In the genomic region with DNA sequence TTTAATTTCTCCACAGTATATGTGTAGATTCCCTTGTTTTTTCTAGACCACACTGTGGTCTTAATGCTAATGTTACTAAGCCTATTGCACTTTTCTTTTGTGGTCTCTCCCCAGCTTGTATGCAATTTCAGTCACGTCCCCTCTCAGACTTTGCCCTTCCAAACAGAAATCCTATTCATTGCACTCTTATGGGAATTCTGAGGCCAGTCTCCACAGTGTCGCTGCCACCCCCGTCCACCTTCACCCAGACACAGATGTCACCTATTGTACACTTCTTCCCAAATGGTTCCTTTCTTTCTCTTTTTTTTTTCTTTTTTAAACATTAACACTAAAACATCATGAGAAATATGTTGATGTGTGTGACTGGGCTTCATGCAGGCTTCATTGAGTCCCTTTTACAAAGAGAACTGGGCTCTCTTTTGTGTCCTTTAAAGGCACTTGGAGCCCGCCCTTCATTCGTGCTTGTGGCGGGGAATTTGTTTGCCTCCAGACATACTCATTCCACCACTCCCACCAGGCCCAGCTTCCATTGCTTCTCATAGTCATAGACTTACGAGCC, we compare ENCODE assay signal across 17 mouse cellular contexts. TPM values are rescaled to one million over a fixed set of nuclear protein-coding genes. Genes with fewer than 3 reads are reported as not detected.
DNase-seq lines count a peak whose midpoint lies in the region; ATAC-seq lines count a peak whose summit lies in the region.
"Had no signal": no experiment of that assay in that cellular context is flagged by ENCODE, and none has a peak within 500 bp of the region (broad histone marks: within the 10 kb centered on the region; RNA-seq: fewer than 3 reads in every experiment).

No protein-coding gene starts in this region.

- 83% methylated on average over 7 of the region's 7 CpGs for WGBS in liver, embryonic 11.5 days
- 10% methylated on average over 7 of the region's 7 CpGs for WGBS in forebrain, embryonic 14.5 days
- WGBS in hindbrain, embryonic 15.5 days, result 26% methylated on average over 7 of the region's 7 CpGs
- 12% methylated on average over 7 of the region's 7 CpGs for WGBS in midbrain, embryonic 16.5 days
- WGBS in heart, embryonic 12.5 days, result 81% methylated on average over 7 of the region's 7 CpGs

- ATAC-seq in liver, embryonic 11.5 days (replicated peaks; ENCODE audit: low FRiP score), result no peak
- ATAC-seq in forebrain, embryonic 14.5 days, result peak; percentile 80
- ATAC-seq in hindbrain, embryonic 15.5 days (ENCODE audit: low FRiP score, low read depth), result peak; percentile 69; the same call in 1 of the 2 replicates
- ATAC-seq in midbrain, embryonic 16.5 days, result peak; percentile 68; the same call in 1 of the 2 replicates
- no peak for ATAC-seq in CD4-positive, CD25-positive, alpha-beta regulatory T cell, adult 4 months
- no peak for ATAC-seq in heart, embryonic 12.5 days (ENCODE audit: insufficient number of reproducible peaks, low FRiP score)
- ATAC-seq: intestine, embryonic 15.5 days had no signal

- no peaks in the 10 kb centered on the region for H3K36me3 ChIP-seq in liver, embryonic 11.5 days (ENCODE audit: control insufficient read depth, insufficient read depth, low read length)
- H3K36me3 ChIP-seq in forebrain, embryonic 14.5 days (ENCODE audit: control insufficient read depth, insufficient read depth, low read length), result no peaks in the 10 kb centered on the region
- no peaks in the 10 kb centered on the region for H3K36me3 ChIP-seq in hindbrain, embryonic 15.5 days
- no peaks in the 10 kb centered on the region for H3K36me3 ChIP-seq in midbrain, embryonic 16.5 days (ENCODE audit: control insufficient read depth, insufficient read depth, low read length)
- H3K36me3 ChIP-seq in heart, embryonic 12.5 days, result no peaks in the 10 kb centered on the region
- H3K36me3 ChIP-seq: intestine, embryonic 15.5 days had no signal

- no peaks in the 10 kb centered on the region for H3K27me3 ChIP-seq in liver, embryonic 11.5 days (replicated peaks; ENCODE audit: control insufficient read depth, insufficient read depth, low read length)
- no peaks in the 10 kb centered on the region for H3K27me3 ChIP-seq in forebrain, embryonic 14.5 days (replicated peaks; ENCODE audit: control insufficient read depth, insufficient read depth, low read length)
- H3K27me3 ChIP-seq in hindbrain, embryonic 15.5 days, result no peaks in the 10 kb centered on the region
- no peaks in the 10 kb centered on the region for H3K27me3 ChIP-seq in midbrain, embryonic 16.5 days (ENCODE audit: control insufficient read depth, insufficient read depth, low read depth, low read length)
- no peaks in the 10 kb centered on the region; the same call in 1 of the 2 replicates for H3K27me3 ChIP-seq in heart, embryonic 12.5 days (replicated peaks)
- H3K27me3 ChIP-seq: intestine, embryonic 15.5 days had no signal

- no peak overlapping the region for H3K9ac ChIP-seq in liver, embryonic 11.5 days (ENCODE audit: low read depth, low read length)
- no peak overlapping the region for H3K9ac ChIP-seq in forebrain, embryonic 14.5 days (ENCODE audit: low read length)
- H3K9ac ChIP-seq in hindbrain, embryonic 15.5 days, result no peak overlapping the region
- H3K9ac ChIP-seq in midbrain, embryonic 16.5 days (ENCODE audit: low read depth, low read length), result no peak overlapping the region
- no peak overlapping the region for H3K9ac ChIP-seq in heart, embryonic 12.5 days
- H3K9ac ChIP-seq: intestine, embryonic 15.5 days; lung, embryonic 14.5 days had no signal

- H3K4me2 ChIP-seq in liver, embryonic 11.5 days, result no peak overlapping the region
- H3K4me2 ChIP-seq in forebrain, embryonic 14.5 days (ENCODE audit: low read length), result no peak overlapping the region
- no peak overlapping the region for H3K4me2 ChIP-seq in hindbrain, embryonic 15.5 days
- H3K4me2 ChIP-seq in midbrain, embryonic 16.5 days (ENCODE audit: low read length), result no peak overlapping the region
- no peak overlapping the region for H3K4me2 ChIP-seq in heart, embryonic 12.5 days
- H3K4me2 ChIP-seq: intestine, embryonic 15.5 days; lung, embryonic 14.5 days had no signal

- no peaks in the 10 kb centered on the region for H3K9me3 ChIP-seq in liver, embryonic 11.5 days (ENCODE audit: control insufficient read depth, low read length)
- H3K9me3 ChIP-seq in forebrain, embryonic 14.5 days (replicated peaks; ENCODE audit: control insufficient read depth, low read length), result no peaks in the 10 kb centered on the region
- no peaks in the 10 kb centered on the region for H3K9me3 ChIP-seq in hindbrain, embryonic 15.5 days
- no peaks in the 10 kb centered on the region for H3K9me3 ChIP-seq in midbrain, embryonic 16.5 days (replicated peaks; ENCODE audit: control insufficient read depth, low read length, poor library complexity, severe bottlenecking)
- no peaks in the 10 kb centered on the region for H3K9me3 ChIP-seq in heart, embryonic 12.5 days (replicated peaks)
- H3K9me3 ChIP-seq: intestine, embryonic 15.5 days had no signal

- H3K4me3 ChIP-seq in liver, embryonic 11.5 days (ENCODE audit: low read depth, low read length), result no peak overlapping the region
- no peak overlapping the region for H3K4me3 ChIP-seq in forebrain, embryonic 14.5 days (ENCODE audit: low read depth, low read length)
- H3K4me3 ChIP-seq in hindbrain, embryonic 15.5 days, result no peak overlapping the region
- H3K4me3 ChIP-seq in midbrain, embryonic 16.5 days (ENCODE audit: low read depth, low read length), result no peak overlapping the region
- no peak overlapping the region for H3K4me3 ChIP-seq in heart, embryonic 12.5 days
- H3K4me3 ChIP-seq: intestine, embryonic 15.5 days; myocyte had no signal

- no peaks in the 10 kb centered on the region for H3K4me1 ChIP-seq in liver, embryonic 11.5 days (replicated peaks; ENCODE audit: control insufficient read depth, insufficient read depth, low read length)
- H3K4me1 ChIP-seq in forebrain, embryonic 14.5 days (ENCODE audit: control insufficient read depth, insufficient read depth, low read length), result peaks cover 10% of the 10 kb centered on the region; the same call in 1 of the 2 replicates
- no peaks in the 10 kb centered on the region for H3K4me1 ChIP-seq in hindbrain, embryonic 15.5 days (replicated peaks)
- H3K4me1 ChIP-seq in midbrain, embryonic 16.5 days (ENCODE audit: control insufficient read depth, insufficient read depth, low read length), result peaks cover 7% of the 10 kb centered on the region; the same call in 1 of the 2 replicates
- no peaks in the 10 kb centered on the region for H3K4me1 ChIP-seq in heart, embryonic 12.5 days (replicated peaks)
- H3K4me1 ChIP-seq: intestine, embryonic 15.5 days had no signal

- no peak overlapping the region for H3K27ac ChIP-seq in liver, embryonic 11.5 days (ENCODE audit: low read depth, low read length)
- peak overlapping the region; percentile 36; the same call in 1 of the 2 replicates for H3K27ac ChIP-seq in forebrain, embryonic 14.5 days (ENCODE audit: low read depth, low read length)
- H3K27ac ChIP-seq in hindbrain, embryonic 15.5 days (replicated peaks), result no peak overlapping the region; the same call in 1 of the 2 replicates
- no peak overlapping the region; the same call in 1 of the 2 replicates for H3K27ac ChIP-seq in midbrain, embryonic 16.5 days (ENCODE audit: low read length)
- no peak overlapping the region for H3K27ac ChIP-seq in heart, embryonic 12.5 days (ENCODE audit: poor library complexity, severe bottlenecking)
- H3K27ac ChIP-seq: intestine, embryonic 15.5 days had no signal

- DNase-seq in liver, embryonic 11.5 days (ENCODE audit: low spot score), result peak; percentile 23
- DNase-seq in liver, result no peak
- DNase-seq in forebrain, embryonic 14.5 days (ENCODE audit: low spot score), result peak; percentile 75
- no peak for DNase-seq in kidney, adult 9 months
- DNase-seq: cerebellum, postnatal 25 days; heart, postnatal 10 days; kidney, postnatal 10 days; lung, embryonic 14.5 days; right cerebral cortex, postnatal 4 days; thymus, adult 18-20 months had no signal

RNA-seq across cellular contexts. Expression of a gene that starts 6.5 kb away (rescaled TPM):
- 0.08 and 0.12 TPM in 2 replicates for polyA plus RNA-seq in liver, embryonic 11.5 days (2014; fragmentation: Nextera tagmentation; extraction: Ambion mirVana)
- 4.3 and 4.8 TPM in 2 replicates for polyA plus RNA-seq in forebrain, embryonic 14.5 days (2014; fragmentation: Nextera tagmentation; extraction: Ambion mirVana)
- 11.2 TPM in 2 replicates for polyA plus RNA-seq in hindbrain, embryonic 15.5 days (2015; fragmentation: Nextera tagmentation; extraction: Ambion mirVana)
- 13.1 and 15.1 TPM in 2 replicates for polyA plus RNA-seq in midbrain, embryonic 16.5 days (2015; fragmentation: Nextera tagmentation; extraction: Ambion mirVana)
- polyA plus RNA-seq in CD4-positive, CD25-positive, alpha-beta regulatory T cell, adult 4 months (2017; shearing (Covaris generic)), result not detected
- polyA plus RNA-seq in heart, embryonic 12.5 days (2016; fragmentation: Nextera tagmentation; extraction: Ambion mirVana), result 0.13 and 0.35 TPM in 2 replicates
- polyA plus RNA-seq: liver, adult 2 months; lung, embryonic 14.5 days; myocyte had no signal

Comparison
In these comparisons a context has a peak if more than half of its experiments do, and no peak if none do; other contexts are left out.
1. DNase-seq: peak in liver, embryonic 11.5 days (single experiment) and forebrain, embryonic 14.5 days (single experiment); none in liver (single experiment) and kidney, adult 9 months (single experiment).
2. ATAC-seq: peak in forebrain, embryonic 14.5 days (single experiment), hindbrain, embryonic 15.5 days (single experiment) and midbrain, embryonic 16.5 days (single experiment); none in liver, embryonic 11.5 days (single experiment), CD4-positive, CD25-positive, alpha-beta regulatory T cell, adult 4 months (single experiment) and heart, embryonic 12.5 days (single experiment).